Mouse (Mus musculus) heart, embryonic 15.5 days (tissue): ENCODE measurements around the gene Lars2. TPM values are rescaled to one million over a fixed set of nuclear protein-coding genes. Genes with fewer than 3 reads are reported as not detected.
"Not testable (repeated sequence)": the region's sequence is repeated elsewhere in the genome, so short reads cannot be mapped to it uniquely, and the experiment has no call there.

Experiments
- ATAC-seq: fragments of 200-750 bp; cut with Nextera tagmentation; replicated peaks from 2 replicates; pipeline ENCODE4 v1.8.0; 2017; ENCODE audit warnings: low read depth, moderate TSS enrichment; ENCODE audit not compliant: insufficient number of reproducible peaks, insufficient read depth, low FRiP score
- H3K27ac ChIP-seq: fragments of 300-500 bp; sonication (generic); 2 replicates; pipeline ENCODE4 v1.5.1; 2015; ENCODE audit warnings: mild to moderate bottlenecking, inconsistent platforms
- H3K27me3 ChIP-seq: fragments of 300-500 bp; sonication (generic); 2 replicates; pipeline ENCODE4 v1.6.1; 2015; ENCODE audit warnings: inconsistent platforms
- H3K36me3 ChIP-seq: fragments of 300-500 bp; sonication (generic); 2 replicates; pipeline ENCODE4 v1.6.1; 2015; ENCODE audit warnings: mild to moderate bottlenecking, inconsistent platforms
- H3K4me1 ChIP-seq: fragments of 300-500 bp; sonication (generic); replicated peaks from 2 replicates; pipeline ENCODE4 v1.6.1; 2015; ENCODE audit warnings: inconsistent platforms
- H3K4me2 ChIP-seq: fragments of 300-500 bp; sonication (generic); 2 replicates; pipeline ENCODE4 v1.6.1; 2015; ENCODE audit warnings: inconsistent platforms, mild to moderate bottlenecking, moderate library complexity
- H3K4me3 ChIP-seq: fragments of 300-500 bp; sonication (generic); 2 replicates; pipeline ENCODE4 v1.5.1; 2015; ENCODE audit warnings: mild to moderate bottlenecking, inconsistent platforms
- H3K9ac ChIP-seq: fragments of 300-500 bp; sonication (generic); 2 replicates; pipeline ENCODE4 v1.6.1; 2015; ENCODE audit warnings: mild to moderate bottlenecking, inconsistent platforms
- H3K9me3 ChIP-seq: fragments of 300-500 bp; sonication (generic); replicated peaks from 2 replicates; pipeline ENCODE4 v1.6.1; 2016; ENCODE audit warnings: inconsistent platforms
- WGBS: fragments of 180-500 bp; shearing (Covaris S2); methylation state at CpG from one replicate; pipeline ENCODE4 v1.1.7; 2015; ENCODE audit warnings: mixed read lengths; 5-methylcytosine and 5-hydroxymethylcytosine counted together
- polyA plus RNA-seq: library from polyadenylated mRNA; unstranded; fragments of >200 nt; fragmentation: Nextera tagmentation; extraction: Ambion mirVana; gene quantifications from 2 replicates; pipeline ENCODE4 v1.2.1, GENCODE M21; 2015

Gene Lars2
- polyA plus RNA-seq, 1 experiment from 2014 or later = 885 TPM

DNA sequence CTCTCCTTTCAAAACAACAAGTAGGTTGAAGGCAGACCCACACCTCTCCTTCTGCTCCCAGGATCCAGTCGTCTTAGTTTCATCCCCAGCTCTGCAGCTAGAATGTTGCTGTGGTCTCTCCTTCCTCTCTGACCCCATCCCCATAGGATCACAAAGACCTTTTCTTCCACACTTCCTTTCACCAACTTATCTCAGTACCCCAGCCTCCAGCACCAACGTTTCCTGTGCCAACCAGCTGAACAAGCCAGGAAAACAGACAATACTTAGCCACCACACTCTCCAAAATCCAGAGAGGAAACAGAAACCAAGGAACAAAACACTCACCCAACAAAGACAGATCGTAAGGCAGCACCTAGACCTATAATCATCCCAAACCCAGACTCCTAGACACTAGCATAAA, 6.7 kb upstream of the Lars2 start:
- 0 out of 2 replicates have a peak overlapping the region, but pooled peaks have one; percentile 2 for H3K27ac ChIP-seq
- WGBS = 37% methylated on average over 3 of the region's 3 CpGs
- no peak overlapping the region for H3K4me2 ChIP-seq

GRCm38 (mm10) chr9:123365353-123365752, 1.4 kb upstream of the Lars2 start:
- Histone ChIP-seq H3K27ac (no peak overlapping the region), H3K4me3 (no peak overlapping the region), H3K27me3 (no peaks in the 10 kb centered on the region), H3K4me2 (no peak overlapping the region), H3K9me3 (no peaks in the 10 kb centered on the region), H3K36me3 (no peaks in the 10 kb centered on the region), H3K4me1 (peaks cover 14% of the 10 kb centered on the region), H3K9ac (no peak overlapping the region)
- WGBS = 65% methylated on average over 1 of the region's 1 CpGs
- no peak for ATAC-seq

More for the DNA sequence above, 6.7 kb upstream of the Lars2 start:
- Histone ChIP-seq H3K9me3 (no peaks in the 10 kb centered on the region), H3K27me3 (no peaks in the 10 kb centered on the region), H3K4me1 (no peaks in the 10 kb centered on the region), H3K4me3 (no peak overlapping the region), H3K36me3 (no peaks in the 10 kb centered on the region), H3K9ac (no peak overlapping the region)
- no peak for ATAC-seq

DNA sequence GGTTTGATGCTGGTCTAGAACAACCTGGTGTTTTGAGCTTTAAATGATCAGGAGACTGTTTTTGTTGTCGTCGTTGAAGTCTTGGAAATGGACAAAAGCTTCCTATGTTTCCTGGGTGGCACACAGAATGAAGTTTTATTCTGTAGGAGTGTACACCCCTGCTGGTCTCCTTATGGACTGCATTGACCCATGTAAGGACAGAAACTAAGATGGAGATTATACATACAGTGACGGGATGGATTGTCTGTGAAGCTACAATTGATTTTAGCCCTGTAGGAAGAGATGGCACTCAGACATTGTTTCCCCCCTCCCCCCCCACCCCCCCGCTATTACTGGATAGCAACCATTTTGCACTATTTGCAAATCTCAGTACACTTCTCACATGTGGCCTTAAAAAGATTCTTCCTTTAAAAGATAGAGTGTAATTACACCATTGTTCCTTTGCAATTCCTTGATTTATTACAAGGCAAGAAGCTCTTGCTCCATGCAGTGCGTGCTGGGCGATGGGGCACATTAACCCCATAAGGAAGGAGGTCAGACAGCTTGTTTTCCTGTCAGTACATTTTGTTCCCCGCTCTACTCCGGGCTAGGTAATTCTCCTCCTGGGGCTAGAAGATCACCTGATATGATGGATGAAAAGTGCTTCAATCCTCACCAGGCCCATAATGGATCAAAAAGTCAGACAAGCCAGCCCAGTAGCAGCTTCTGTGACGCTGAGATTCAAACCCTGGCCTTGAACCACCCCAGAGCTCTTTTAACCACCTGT, 602 bp upstream of the Lars2 start:
- Histone ChIP-seq H3K4me2 (peak overlapping the region; percentile 77), H3K36me3 (no peaks in the 10 kb centered on the region), H3K27ac (peak overlapping the region; percentile 56; the same call in 1 of the 2 replicates), H3K27me3 (no peaks in the 10 kb centered on the region), H3K4me3 (peak overlapping the region; percentile 62), H3K9me3 (no peaks in the 10 kb centered on the region), H3K9ac (peak overlapping the region; percentile 71), H3K4me1 (peaks cover 14% of the 10 kb centered on the region)
- WGBS = 33% methylated on average over 9 of the region's 9 CpGs
- ATAC-seq = peak; percentile 34; the same call in 1 of the 2 replicates

DNA sequence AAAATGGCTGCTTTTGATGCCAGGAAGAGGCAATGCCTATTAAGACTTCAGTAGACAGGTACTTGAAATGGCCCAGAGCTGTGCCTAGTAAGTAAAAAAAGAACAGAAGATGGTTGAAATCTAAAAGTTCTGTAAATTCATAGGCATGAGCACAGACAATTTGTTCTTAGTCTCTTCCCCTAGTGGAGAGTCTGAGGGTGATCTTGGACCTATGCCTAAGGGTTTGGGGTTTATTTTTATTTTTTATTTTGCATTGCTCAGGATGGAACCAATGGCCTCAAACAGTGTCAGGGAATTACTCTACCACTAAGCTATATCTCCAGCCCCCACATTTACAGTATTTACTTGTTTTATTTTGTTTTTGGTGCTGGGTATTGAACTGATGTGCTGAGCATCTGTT, 909 bp downstream of the Lars2 start:
- peak overlapping the region; percentile 62 for H3K4me3 ChIP-seq
- H3K27ac ChIP-seq = peak overlapping the region; percentile 88; the same call in 1 of the 2 replicates
- no peaks in the 10 kb centered on the region for H3K27me3 ChIP-seq
- no peak for ATAC-seq
- no peaks in the 10 kb centered on the region for H3K9me3 ChIP-seq
- peak overlapping the region; percentile 77 for H3K4me2 ChIP-seq
- no peak overlapping the region; the same call in 1 of the 2 replicates for H3K9ac ChIP-seq
- H3K4me1 ChIP-seq = peaks cover 14% of the 10 kb centered on the region
- H3K36me3 ChIP-seq = peaks cover 7% of the 10 kb centered on the region

- H3K9ac ChIP-seq = no peak overlapping the region
- peaks cover 9% of the 10 kb centered on the region; the same call in 1 of the 2 replicates for H3K36me3 ChIP-seq
- H3K27ac ChIP-seq = no peak overlapping the region
- H3K4me2 ChIP-seq = no peak overlapping the region
- WGBS = 81% methylated on average over 5 of the region's 5 CpGs
- H3K27me3 ChIP-seq = no peaks in the 10 kb centered on the region
- H3K4me3 ChIP-seq = no peak overlapping the region
- H3K9me3 ChIP-seq = no peaks in the 10 kb centered on the region
- H3K4me1 ChIP-seq = no peaks in the 10 kb centered on the region
- ATAC-seq = no peak
Observed at GRCm38 (mm10) chr9:123382399-123382798, 15.7 kb downstream of the Lars2 start.

GRCm38 (mm10) chr9:123384696-123385095, 18.0 kb downstream of the Lars2 start:
- H3K27me3 ChIP-seq = no peaks in the 10 kb centered on the region
- H3K9ac ChIP-seq = no peak overlapping the region
- H3K4me2 ChIP-seq = no peak overlapping the region
- H3K4me1 ChIP-seq = no peaks in the 10 kb centered on the region
- H3K27ac ChIP-seq = no peak overlapping the region
- 80% methylated on average over 3 of the region's 3 CpGs for WGBS
- H3K9me3 ChIP-seq = no peaks in the 10 kb centered on the region
- no peak for ATAC-seq
- no peak overlapping the region for H3K4me3 ChIP-seq
- H3K36me3 ChIP-seq = peaks cover 7% of the 10 kb centered on the region

DNA sequence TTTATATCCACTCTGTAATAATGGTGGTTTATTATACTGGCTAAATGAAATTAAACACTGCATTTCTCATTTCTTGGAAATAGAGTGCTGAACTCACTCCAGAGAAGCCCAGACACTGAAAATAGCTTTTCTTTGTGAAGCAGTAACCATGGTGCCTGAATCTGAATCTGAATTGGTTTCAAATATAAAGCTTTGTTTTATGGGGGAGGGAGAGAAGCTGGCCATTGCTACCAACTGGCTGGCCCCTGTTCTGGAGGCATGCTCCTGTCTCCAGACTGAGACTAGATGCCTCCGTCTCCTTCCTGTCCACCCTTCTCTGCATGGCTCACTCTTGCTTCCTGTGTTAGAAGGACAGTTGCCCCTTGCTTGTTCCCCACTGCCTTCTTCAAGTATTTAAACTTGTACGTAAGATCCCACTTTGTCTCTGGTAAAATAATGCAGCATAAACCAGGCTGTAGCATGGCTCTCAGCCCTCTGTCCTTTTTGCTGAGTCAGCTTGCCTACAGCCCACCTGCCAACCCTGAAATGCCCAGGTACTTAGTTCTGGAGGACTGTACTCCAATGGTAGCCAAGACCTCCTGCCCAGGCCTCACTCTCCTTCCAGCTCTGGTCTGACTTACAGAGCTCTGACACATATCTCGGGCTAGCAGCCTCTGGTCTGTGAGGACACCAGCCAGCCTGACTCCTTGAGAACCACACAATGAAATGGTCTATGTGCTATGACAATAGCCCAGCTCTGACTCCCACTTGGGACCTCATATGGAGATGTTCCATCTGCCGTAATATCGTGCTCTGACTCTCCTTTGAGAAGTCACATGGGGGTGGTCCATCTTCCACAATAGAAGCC, 18.8 kb downstream of the Lars2 start:
- WGBS = 83% methylated on average over 5 of the region's 5 CpGs
- H3K27me3 ChIP-seq = no peaks in the 10 kb centered on the region
- no peaks in the 10 kb centered on the region for H3K4me1 ChIP-seq
- H3K9me3 ChIP-seq = no peaks in the 10 kb centered on the region
- no peak overlapping the region for H3K4me3 ChIP-seq
- no peak overlapping the region for H3K9ac ChIP-seq
- no peak overlapping the region for H3K4me2 ChIP-seq
- ATAC-seq = no peak
- H3K27ac ChIP-seq = no peak overlapping the region
- H3K36me3 ChIP-seq = peaks cover 10% of the 10 kb centered on the region

GRCm38 (mm10) chr9:123386347-123386746, 19.6 kb downstream of the Lars2 start:
- Histone ChIP-seq H3K36me3 (peaks cover 10% of the 10 kb centered on the region), H3K4me2 (no peak overlapping the region), H3K9me3 (no peaks in the 10 kb centered on the region), H3K4me3 (no peak overlapping the region), H3K9ac (no peak overlapping the region), H3K27me3 (no peaks in the 10 kb centered on the region), H3K27ac (no peak overlapping the region), H3K4me1 (no peaks in the 10 kb centered on the region)
- ATAC-seq = no peak
- 77% methylated on average over 3 of the region's 3 CpGs for WGBS

DNA sequence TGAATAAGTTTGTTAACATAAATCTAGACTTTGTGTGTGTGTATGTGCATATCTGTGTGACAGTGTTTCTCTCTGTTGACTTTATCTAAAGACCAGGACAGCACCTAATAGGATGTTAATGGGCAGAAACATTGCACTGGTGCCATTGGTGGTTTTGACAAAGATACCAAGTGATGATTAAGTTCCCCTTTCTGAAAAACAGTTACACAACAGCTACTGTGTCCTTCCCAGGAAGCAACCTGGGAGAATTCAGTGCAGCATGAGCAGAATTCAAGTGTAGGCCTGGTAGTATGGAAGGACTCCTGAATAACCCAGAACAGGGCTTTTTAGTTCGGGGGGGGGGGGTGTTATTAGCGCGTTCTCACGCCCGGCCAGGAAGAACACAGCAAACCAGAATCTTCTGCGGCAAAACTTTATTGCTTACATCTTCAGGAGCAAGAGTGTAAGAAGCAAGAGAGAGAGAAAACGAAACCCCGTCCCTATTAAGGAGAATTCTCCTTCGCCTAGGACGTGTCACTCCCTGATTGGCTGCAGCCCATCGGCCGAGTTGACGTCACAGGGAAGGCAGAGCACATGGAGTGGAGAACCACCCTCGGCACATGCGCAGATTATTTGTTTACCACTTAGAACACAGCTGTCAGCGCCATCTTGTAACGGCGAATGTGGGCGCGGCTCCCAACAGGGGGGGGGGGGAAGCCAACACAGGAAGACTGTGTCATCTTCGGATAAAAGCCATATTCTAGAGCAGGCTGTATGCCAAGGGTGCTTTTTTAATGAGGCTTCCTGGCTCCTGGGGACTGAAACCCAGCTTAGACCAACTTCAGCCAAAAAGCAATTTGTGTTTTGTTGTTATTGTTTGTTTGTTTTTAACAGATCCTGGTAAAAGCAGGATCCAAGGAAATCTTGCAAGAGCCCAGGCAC, 21.6 kb downstream of the Lars2 start:
- H3K4me1 ChIP-seq, H3K4me3 ChIP-seq, H3K9me3 ChIP-seq, H3K27ac ChIP-seq, H3K9ac ChIP-seq, H3K4me2 ChIP-seq, H3K27me3 ChIP-seq, ATAC-seq: not testable (repeated sequence)
- 91% methylated on average over 13 of the region's 21 CpGs for WGBS
- peaks cover 10% of the 10 kb centered on the region for H3K36me3 ChIP-seq

DNA sequence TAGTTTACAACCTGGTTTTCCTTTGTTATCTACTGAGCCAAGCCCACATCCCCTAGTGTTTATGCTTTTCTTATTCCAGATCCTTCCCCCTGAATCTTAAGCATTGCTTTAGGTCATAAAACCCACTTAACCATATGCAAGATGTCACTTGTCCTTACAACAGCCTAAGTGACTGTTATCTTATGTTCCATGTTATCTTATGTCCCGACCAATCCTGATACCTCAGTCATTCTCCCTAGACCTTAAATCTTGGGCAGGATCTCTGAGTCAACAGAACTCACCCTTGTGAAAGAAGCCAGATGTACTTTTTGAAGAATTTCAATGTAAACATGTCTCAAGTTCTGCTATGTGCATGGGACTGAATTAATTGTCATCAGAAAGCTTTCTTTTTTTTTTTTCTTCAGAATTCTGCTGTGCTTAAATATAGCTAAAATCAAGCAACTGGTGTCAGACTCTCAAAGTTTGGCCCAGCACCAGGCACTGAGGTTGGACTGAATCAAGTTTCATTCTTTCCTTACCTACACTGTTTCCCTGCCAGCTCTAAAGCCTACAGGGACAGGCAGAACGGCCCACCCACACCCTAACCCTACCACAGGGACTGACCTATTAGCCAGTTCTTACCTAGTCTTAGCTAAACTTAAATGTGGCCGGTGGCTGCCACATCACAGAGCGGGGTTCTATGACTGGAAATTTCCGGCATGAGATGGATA, 24.6 kb downstream of the Lars2 start:
- no peak overlapping the region for H3K27ac ChIP-seq
- ATAC-seq = no peak
- 68% methylated on average over 5 of the region's 5 CpGs for WGBS
- H3K9ac ChIP-seq = no peak overlapping the region
- H3K4me2 ChIP-seq = no peak overlapping the region
- H3K36me3 ChIP-seq = peaks cover 10% of the 10 kb centered on the region
- H3K4me1 ChIP-seq = peaks cover 3% of the 10 kb centered on the region; the same call in 1 of the 2 replicates
- H3K27me3 ChIP-seq = no peaks in the 10 kb centered on the region
- no peak overlapping the region for H3K4me3 ChIP-seq
- no peaks in the 10 kb centered on the region for H3K9me3 ChIP-seq
